Mouse (Mus musculus) adrenal gland, adult (tissue): ENCODE measurements around the gene Dcst1.

ENCODE experiments used
- DNase-seq, 2 experiments: peaks; one replicate each; pipeline ENCODE4 v3.0.0; 2022 to 2023; ENCODE audit warnings: low spot score in 1 of 2; ENCODE audit not compliant: inconsistent age in 2 of 2

The Dcst1 gene

GRCm38 (mm10) chr3:89337062-89337720 is 27.9 kb downstream of the Dcst1 start:
- no peak for DNase-seq

GRCm38 (mm10) chr3:89336529-89336928 is 28.5 kb downstream of the Dcst1 start:
- no peak for DNase-seq

- DNase-seq = no peak
Measured at GRCm38 (mm10) chr3:89333053-89333452, 32.0 kb downstream of the Dcst1 start.

GRCm38 (mm10) chr3:89332476-89332875 is 32.6 kb downstream of the Dcst1 start:
- no peak for DNase-seq

- no peak for DNase-seq
Measured at GRCm38 (mm10) chr3:89332013-89332412, 33.0 kb downstream of the Dcst1 start.

- peak in 1 of 2 experiments; percentile 10 for DNase-seq
Measured at GRCm38 (mm10) chr3:89331561-89331960, 33.5 kb downstream of the Dcst1 start.

- peak; percentile 76 to 82 for DNase-seq
Measured at GRCm38 (mm10) chr3:89330948-89331347, 34.1 kb downstream of the Dcst1 start.

- DNase-seq = no peak
Measured at GRCm38 (mm10) chr3:89330346-89330745, 34.7 kb downstream of the Dcst1 start.

- DNase-seq = no peak
Measured at GRCm38 (mm10) chr3:89328623-89329022, 36.4 kb downstream of the Dcst1 start.

GRCm38 (mm10) chr3:89327371-89327870 is 37.6 kb downstream of the Dcst1 start:
- DNase-seq = no peak

GRCm38 (mm10) chr3:89325882-89326281 is 39.2 kb downstream of the Dcst1 start:
- no peak for DNase-seq

- DNase-seq = peak; percentile 83 to 91
Measured at GRCm38 (mm10) chr3:89322514-89323165, 42.4 kb downstream of the Dcst1 start, which contains the start of gene Efna3. Gene Efna3, minus strand, starts transcription at chr3:89322965.

GRCm38 (mm10) chr3:89322131-89322500 is 42.9 kb downstream of the Dcst1 start:
- peak in 1 of 2 experiments; percentile 60 for DNase-seq

- peak in 1 of 2 experiments; percentile 60 for DNase-seq
Measured at GRCm38 (mm10) chr3:89321183-89322130, 43.6 kb downstream of the Dcst1 start.

- DNase-seq = peak; percentile 50 to 66
Measured at GRCm38 (mm10) chr3:89320581-89321182, 44.4 kb downstream of the Dcst1 start.

- DNase-seq = no peak
Measured at GRCm38 (mm10) chr3:89319591-89320350, 45.3 kb downstream of the Dcst1 start.

GRCm38 (mm10) chr3:89318971-89319590 is 46.0 kb downstream of the Dcst1 start:
- DNase-seq = no peak

- no peak for DNase-seq
Measured at GRCm38 (mm10) chr3:89318316-89318715, 46.7 kb downstream of the Dcst1 start.

GRCm38 (mm10) chr3:89317246-89317645 is 47.8 kb downstream of the Dcst1 start:
- DNase-seq = no peak

- peak; percentile 81 to 95 for DNase-seq
Measured at GRCm38 (mm10) chr3:89316833-89317232, 48.2 kb downstream of the Dcst1 start.
